Mouse (Mus musculus) kidney, adult 8-10 months (tissue): Measurements from ENCODE around the gene Thap8.
"Not testable (repeated sequence)": the region's sequence is repeated elsewhere in the genome, so short reads cannot be mapped to it uniquely, and the experiment has no call there.

ENCODE experiments used
- DNase-seq, 2 experiments: peaks; one replicate each; pipeline ENCODE4 v3.0.0; 2022

Gene Thap8

GRCm38 (mm10) chr7:30279951-30280669 is at the start of gene Thap8, which contains the start of gene Wdr62:
Thap8 (plus strand) TSS chr7:30280094.
Wdr62 (minus strand) TSS chr7:30280419.
- peak; percentile 91 to 93 for DNase-seq

DNA sequence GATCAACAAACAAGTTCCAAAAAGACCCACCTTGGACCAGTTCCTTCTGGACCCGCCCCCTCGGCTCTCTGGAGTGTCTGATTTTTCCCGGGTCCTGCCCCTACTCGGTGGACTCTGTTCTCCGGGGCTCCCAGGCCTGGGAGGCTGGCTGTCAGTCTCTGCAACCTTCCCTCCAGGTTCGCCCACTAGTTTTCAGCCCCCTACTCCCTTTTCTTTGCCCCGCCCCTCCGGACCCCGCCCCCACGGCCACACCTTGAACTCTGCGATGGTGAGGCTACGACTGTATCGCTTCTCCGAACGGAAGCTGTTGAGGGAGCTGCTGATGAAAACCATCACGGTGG is 48.6 kb upstream of the Thap8 start:
- DNase-seq: peak in 1 of 2 experiments; percentile 32

DNA sequence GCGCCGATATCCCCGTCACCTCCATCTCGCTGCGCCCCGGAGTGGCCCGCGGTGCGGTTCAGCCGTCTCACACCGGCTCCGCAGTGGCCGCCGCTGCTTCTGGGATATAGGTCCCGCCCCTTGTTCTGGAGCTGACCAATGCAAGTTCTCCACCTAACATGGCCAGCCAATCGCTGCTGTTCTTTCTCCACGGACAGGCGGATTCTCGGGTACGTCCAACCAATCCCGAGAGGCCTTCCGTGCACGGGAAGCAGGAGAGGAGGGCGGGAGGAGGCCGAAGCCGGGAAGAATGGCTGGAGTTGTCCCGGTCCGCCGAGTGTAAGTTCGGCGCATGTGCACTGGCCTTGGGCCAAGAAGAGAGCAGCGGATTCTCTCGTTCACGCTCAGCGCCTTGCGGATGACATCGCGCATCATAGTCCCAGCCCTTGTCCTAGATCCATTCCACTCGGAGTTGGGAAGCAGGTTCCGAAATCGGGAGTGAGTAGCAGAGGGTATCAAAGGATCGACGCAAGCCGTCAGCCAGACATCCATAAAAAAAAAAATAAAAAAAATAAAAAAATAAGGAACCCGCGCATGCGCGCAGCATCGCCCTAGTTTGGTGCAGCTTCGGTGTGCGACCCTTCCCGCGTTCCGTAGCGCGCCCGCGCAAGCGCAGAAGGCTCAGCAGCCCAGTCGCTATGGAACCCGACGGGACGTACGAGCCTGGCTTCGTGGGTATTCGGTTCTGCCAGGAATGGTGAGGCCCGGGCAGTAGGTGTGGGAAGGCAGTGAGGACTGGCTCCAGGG is 48.0 kb upstream of the Thap8 start, which contains the start of the genes Polr2i and Tbcb:
Gene Polr2i (plus strand): TSS at position 280 of the 786 bp plus-strand sequence.
Gene Tbcb (minus strand): TSS at position 604 of the 786 bp plus-strand sequence.
- DNase-seq: peak; percentile 99

GRCm38 (mm10) chr7:30232631-30233148 is 47.2 kb upstream of the Thap8 start:
- peak; percentile 60 to 76 for DNase-seq

DNA sequence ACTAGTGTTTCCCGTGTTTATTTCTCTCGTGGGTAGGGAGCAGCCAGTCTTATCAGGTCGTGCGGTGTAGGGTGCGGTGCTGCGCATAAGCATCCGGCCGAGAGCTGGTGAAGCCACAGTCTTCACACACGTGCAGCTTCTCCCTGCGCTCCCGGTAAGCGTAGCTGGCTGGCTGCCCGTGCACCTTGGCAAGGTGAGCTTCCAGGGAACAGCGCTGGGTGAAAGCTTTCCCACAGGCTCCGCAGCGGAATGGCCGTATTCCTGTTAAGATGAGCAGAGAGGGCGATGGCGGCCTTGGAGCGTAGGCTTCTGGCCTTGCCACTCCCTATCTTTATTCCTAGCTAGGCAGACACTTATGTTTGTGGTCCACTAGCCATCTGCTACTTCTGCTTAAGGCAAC is 46.5 kb upstream of the Thap8 start:
- peak; percentile 41 to 53 for DNase-seq

DNA sequence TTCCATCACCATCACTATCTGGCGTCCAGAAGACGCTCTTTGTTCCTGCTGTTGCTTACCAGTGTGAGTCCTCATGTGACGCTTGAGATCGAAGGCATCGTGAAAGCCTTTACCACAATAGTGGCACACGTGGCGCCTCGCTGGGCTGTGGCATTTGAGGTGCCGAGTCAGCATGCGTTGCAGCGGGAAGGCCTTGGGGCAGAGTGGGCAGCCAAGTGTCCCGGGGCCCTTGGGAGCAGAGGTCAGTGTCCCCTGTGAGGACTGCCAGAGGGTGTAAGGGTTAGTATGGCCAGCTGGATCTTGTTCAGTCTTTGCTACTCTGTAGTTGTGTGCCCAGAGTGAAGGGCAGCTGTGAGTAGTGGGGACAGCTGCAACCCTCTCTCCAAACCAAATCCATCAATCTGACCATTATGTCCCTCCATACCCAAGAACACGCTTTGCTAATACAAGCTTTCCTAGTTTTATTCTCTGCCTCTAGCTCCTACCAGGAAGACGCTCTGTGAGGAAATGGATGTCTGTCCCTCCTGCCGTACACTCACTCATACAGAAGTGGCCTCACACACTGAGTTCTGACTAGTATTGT is 45.5 kb upstream of the Thap8 start:
- peak; percentile 86 to 87 for DNase-seq

DNA sequence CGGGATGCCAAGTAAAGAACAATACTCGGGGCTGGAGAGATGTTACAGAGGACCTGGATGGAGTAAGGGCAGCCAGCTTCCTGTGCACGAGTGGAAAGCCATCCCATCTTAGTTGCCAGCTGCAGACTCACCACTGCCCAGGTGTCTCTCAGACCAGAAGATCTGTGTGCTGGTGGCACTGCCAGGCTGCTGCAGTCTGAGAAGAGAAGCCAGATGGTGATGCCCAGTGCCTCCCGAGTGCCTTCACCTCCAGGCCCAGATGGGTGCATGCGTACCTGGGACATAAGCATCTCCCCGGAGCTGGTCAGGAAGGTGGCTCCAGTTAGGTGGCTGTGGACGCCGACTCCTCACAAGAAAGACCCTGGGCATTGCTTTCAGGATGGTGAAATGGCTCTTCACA is 44.8 kb upstream of the Thap8 start:
- DNase-seq: no peak

- DNase-seq: no peak
These were observed 44.3 kb upstream of the Thap8 start, which contains the start of gene Ovol3 for GRCm38 (mm10) chr7:30235625-30236024. Ovol3 (minus strand) TSS chr7:30235725.

DNA sequence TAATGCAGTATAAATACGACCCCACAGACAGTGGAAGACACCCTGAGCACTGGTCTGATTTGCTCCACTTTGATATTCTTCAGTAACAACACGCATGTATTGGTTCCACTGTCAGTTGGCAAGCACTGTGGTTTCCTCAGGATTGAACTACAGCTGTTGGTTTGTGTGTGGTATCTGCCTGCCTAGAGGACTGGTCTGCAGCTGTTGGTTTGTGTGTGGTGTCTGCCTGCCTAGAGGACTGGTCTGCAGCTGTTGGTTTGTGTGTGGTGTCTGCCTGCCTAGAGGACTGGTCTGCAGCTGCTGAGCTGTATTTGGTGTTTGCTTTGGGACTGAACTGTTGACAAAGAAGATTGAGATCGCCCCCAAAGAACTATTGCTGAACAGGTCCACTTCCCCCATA is 42.5 kb upstream of the Thap8 start:
- DNase-seq: not testable (repeated sequence)

- peak; percentile 54 to 69 for DNase-seq
These were observed 27.6 kb upstream of the Thap8 start for GRCm38 (mm10) chr7:30251956-30252954.

- DNase-seq: no peak
These were observed 14.9 kb upstream of the Thap8 start for GRCm38 (mm10) chr7:30265041-30265440.

GRCm38 (mm10) chr7:30265531-30265930 is 14.4 kb upstream of the Thap8 start:
- no peak for DNase-seq

DNA sequence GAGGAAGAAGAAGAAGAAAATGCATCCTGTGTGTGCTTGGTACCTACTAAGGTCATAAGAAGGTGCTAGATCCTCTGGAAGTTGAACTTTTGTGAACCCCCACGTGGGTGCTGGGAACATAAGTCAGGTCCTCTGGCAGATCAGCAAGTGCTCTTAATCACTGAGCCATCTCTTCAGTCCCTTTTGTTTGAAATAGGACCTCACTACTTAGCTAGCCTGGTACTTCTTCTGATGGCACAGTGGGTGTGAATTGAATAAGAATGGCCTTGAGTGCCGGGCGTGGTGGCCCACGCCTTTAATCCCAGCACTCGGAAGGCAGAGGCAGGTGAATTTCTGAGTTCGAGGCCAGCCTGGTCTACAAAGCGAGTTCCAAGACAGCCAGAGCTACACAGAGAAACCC is 14.0 kb upstream of the Thap8 start:
- DNase-seq: no peak

GRCm38 (mm10) chr7:30266780-30267179 is 13.1 kb upstream of the Thap8 start:
- DNase-seq: no peak

GRCm38 (mm10) chr7:30269641-30270040 is 10.3 kb upstream of the Thap8 start:
- DNase-seq: no peak

GRCm38 (mm10) chr7:30274383-30274782 is 5.5 kb upstream of the Thap8 start:
- DNase-seq: no peak

DNA sequence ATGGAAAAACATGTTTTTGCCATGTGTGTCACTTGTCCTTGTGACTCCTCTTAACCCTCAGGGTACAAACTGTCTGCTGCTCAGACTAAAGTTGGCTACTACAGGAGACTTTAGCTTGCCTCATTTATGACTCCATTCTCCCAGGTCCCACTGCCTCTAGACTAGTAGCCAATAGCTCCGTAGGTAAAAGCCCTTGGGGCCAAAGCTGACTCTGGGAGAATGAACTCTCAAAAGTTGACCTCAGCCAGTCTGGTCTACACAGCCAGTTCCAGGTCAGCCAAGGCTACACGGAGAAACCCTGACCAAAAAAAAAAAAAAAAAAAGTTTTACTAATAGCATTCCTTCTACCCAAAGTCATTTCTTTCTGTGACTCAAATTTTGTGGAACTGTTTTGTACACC is 983 bp upstream of the Thap8 start:
- no peak for DNase-seq

DNA sequence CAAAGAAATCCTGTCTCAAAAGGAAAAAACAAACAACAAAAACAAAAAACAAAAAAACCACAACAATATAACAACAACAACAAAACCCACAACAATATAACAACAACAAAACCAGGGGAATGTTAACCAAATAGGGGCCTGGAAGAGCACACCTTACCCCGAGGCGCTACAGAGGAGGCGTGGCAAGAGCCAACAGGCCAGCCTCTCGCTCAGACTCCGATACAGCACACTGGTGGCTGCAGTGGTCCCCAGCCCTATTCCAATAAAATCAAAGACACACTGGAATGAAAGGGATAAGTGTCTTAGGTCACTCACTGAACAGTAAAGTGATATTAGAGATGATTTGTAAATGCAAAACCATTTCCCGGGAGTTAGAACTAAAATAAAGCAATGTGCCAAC is 358 bp upstream of the Thap8 start:
- no peak for DNase-seq

GRCm38 (mm10) chr7:30280670-30281138 is 810 bp downstream of the Thap8 start:
- peak; percentile 85 to 87 for DNase-seq

GRCm38 (mm10) chr7:30281522-30281921 is 1.6 kb downstream of the Thap8 start:
- no peak for DNase-seq

DNA sequence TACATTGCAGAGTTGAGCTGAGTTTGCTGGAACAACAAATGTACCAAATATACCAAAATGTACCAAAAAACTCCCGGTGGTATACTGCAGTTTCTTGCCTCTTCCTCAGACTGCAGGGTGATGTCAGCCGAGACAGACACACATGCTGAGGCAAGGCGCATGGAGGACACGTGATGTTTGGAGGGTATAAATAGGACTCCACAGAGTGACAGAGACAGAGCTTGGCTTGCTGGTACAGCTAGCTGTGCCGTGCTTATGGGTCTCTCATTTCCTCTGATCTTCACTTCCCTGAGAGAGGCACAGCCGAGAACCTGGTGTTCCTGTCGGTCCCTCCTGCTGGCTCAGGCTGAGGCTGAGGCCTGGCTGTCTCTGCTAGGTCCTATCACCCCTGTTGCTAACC is 2.8 kb downstream of the Thap8 start:
- no peak for DNase-seq
